In genomic region chr15:85388696-85389095, GRCm38 (mm10) we compare ENCODE assay signal across 10 mouse cellular contexts. TPM values are rescaled to one million over a fixed set of nuclear protein-coding genes. Genes with fewer than 3 reads are reported as not detected.
DNase-seq lines count a peak whose midpoint lies in the region; ATAC-seq and TF ChIP-seq lines count a peak whose summit lies in the region.
"Had no signal": no experiment of that assay in that cellular context is flagged by ENCODE, and none has a peak within 500 bp of the region (broad histone marks: within the 10 kb centered on the region; RNA-seq: fewer than 3 reads in every experiment).

No protein-coding gene starts in this region.

- no peaks in the 10 kb centered on the region for H3K9me3 ChIP-seq in intestine, postnatal 0 days (ENCODE audit: control insufficient read depth)
- no peaks in the 10 kb centered on the region for H3K9me3 ChIP-seq in intestine, embryonic 15.5 days
- H3K9me3 ChIP-seq: heart, embryonic 13.5 days had no signal

- H3K9ac ChIP-seq in intestine, postnatal 0 days (ENCODE audit: low read depth, low read length): no peak overlapping the region
- no peak overlapping the region for H3K9ac ChIP-seq in intestine, embryonic 15.5 days
- H3K9ac ChIP-seq: heart, embryonic 13.5 days had no signal

- no peak for ATAC-seq in CD4-positive, CD25-positive, alpha-beta regulatory T cell, adult 4 months
- ATAC-seq in intestine, postnatal 0 days: no peak
- ATAC-seq in intestine, embryonic 15.5 days: no peak

- no peak overlapping the region for H3K4me2 ChIP-seq in intestine, postnatal 0 days (replicated peaks; ENCODE audit: low read depth)
- no peak overlapping the region for H3K4me2 ChIP-seq in intestine, embryonic 15.5 days (replicated peaks)
- H3K4me2 ChIP-seq: heart, embryonic 13.5 days had no signal

- peak; percentile 35 for DNase-seq in CD4-positive, CD25-positive, alpha-beta regulatory T cell, adult 2 months (ENCODE audit: low read depth, low spot score)
- DNase-seq in retina, embryonic 14.5 days (ENCODE audit: low spot score): peak; percentile 27
- DNase-seq in retina, postnatal 1 day: no peak
- peak; percentile 55 for DNase-seq in thymus, postnatal 4 days
- DNase-seq in ovary, postnatal 10 days (ENCODE audit: low spot score): no peak

- no peaks in the 10 kb centered on the region for H3K4me1 ChIP-seq in intestine, postnatal 0 days (replicated peaks; ENCODE audit: control insufficient read depth, insufficient read depth, low read length)
- no peaks in the 10 kb centered on the region for H3K4me1 ChIP-seq in intestine, embryonic 15.5 days (replicated peaks)
- H3K4me1 ChIP-seq: heart, embryonic 13.5 days had no signal

- no peak overlapping the region for H3K4me3 ChIP-seq in intestine, postnatal 0 days (ENCODE audit: low read depth, low read length)
- no peak overlapping the region for H3K4me3 ChIP-seq in intestine, embryonic 15.5 days (replicated peaks)
- H3K4me3 ChIP-seq: heart, embryonic 13.5 days; myocyte had no signal

- H3K27ac ChIP-seq in intestine, postnatal 0 days (ENCODE audit: low read depth, low read length): no peak overlapping the region
- H3K27ac ChIP-seq in intestine, embryonic 15.5 days: no peak overlapping the region
- H3K27ac ChIP-seq: heart, embryonic 13.5 days had no signal

- no peaks in the 10 kb centered on the region for H3K27me3 ChIP-seq in intestine, postnatal 0 days (replicated peaks; ENCODE audit: control insufficient read depth, insufficient read depth, low read length)
- H3K27me3 ChIP-seq in intestine, embryonic 15.5 days (replicated peaks): no peaks in the 10 kb centered on the region
- H3K27me3 ChIP-seq: heart, embryonic 13.5 days had no signal

- peaks cover 40% of the 10 kb centered on the region for H3K36me3 ChIP-seq in intestine, postnatal 0 days (ENCODE audit: control insufficient read depth, insufficient read depth)
- peaks cover 9% of the 10 kb centered on the region; the same call in 1 of the 2 replicates for H3K36me3 ChIP-seq in intestine, embryonic 15.5 days

- WGBS in intestine, postnatal 0 days: 92% methylated on average over 3 of the region's 3 CpGs
- WGBS in intestine, embryonic 15.5 days: 90% methylated on average over 3 of the region's 3 CpGs

- TF ChIP-seq CTCF in intestine, postnatal 0 days (IDR thresholded peaks at IDR 0.05; ENCODE audit: low read depth): peak; percentile 60

RNA-seq across cellular contexts. Expression of gene Atxn10, which starts 52.7 kb away (rescaled TPM):
- 100 to 1,000 TPM; 105 to 109 TPM for polyA plus RNA-seq in CD4-positive, CD25-positive, alpha-beta regulatory T cell, adult 4 months (2017; shearing (Covaris generic))
- polyA plus RNA-seq in intestine, postnatal 0 days (2015; fragmentation: Nextera tagmentation; extraction: Ambion mirVana): 106 and 111 TPM in 2 replicates
- 211 and 212 TPM in 2 replicates for polyA plus RNA-seq in intestine, embryonic 15.5 days (2015; fragmentation: Nextera tagmentation; extraction: Ambion mirVana)

Comparison
In these comparisons a context has a peak if more than half of its experiments do, and no peak if none do; other contexts are left out.
1. DNase-seq: peak in CD4-positive, CD25-positive, alpha-beta regulatory T cell, adult 2 months (single experiment), retina, embryonic 14.5 days (single experiment) and thymus, postnatal 4 days (single experiment); none in retina, postnatal 1 day (single experiment) and ovary, postnatal 10 days (single experiment).